Mouse (Mus musculus) left cerebral cortex, adult 18-20 months (tissue): ENCODE results near the gene Lenep. TPM values are rescaled to one million over a fixed set of nuclear protein-coding genes. Genes with fewer than 3 reads are reported as not detected.
A peak's percentile ranks its signal among the peaks of the same experiment; 100 is the strongest.
"Not testable (repeated sequence)": the region's sequence is repeated elsewhere in the genome, so short reads cannot be mapped to it uniquely, and the experiment has no call there.

Experiments
- DNase-seq, 2 experiments: peaks; one replicate each; pipeline ENCODE4 v3.0.0; 2021 to 2022; ENCODE audit warnings: low spot score in 2 of 2, mixed read lengths in 1 of 2
- long read RNA-seq, 2 experiments: library from polyadenylated mRNA; stranded (forward); transcript quantifications; one replicate each; pipeline ENCODE4 v2.0.0; 2021
- total RNA-seq, 2 experiments: library from RNA; stranded (reverse); gene quantifications; 2 replicates each; pipeline ENCODE4 v1.2.3; 2021

The Lenep gene
- 1 to 10 TPM; 3.8 to 6.4 TPM for total RNA-seq
- long read RNA-seq, experiment 1, partial matches to known transcripts: 0 of 3 reads
- long read RNA-seq, experiment 1, other reads (novel, unspliced or antisense): 0 of 3 reads
- long read RNA-seq, experiment 2, partial matches to known transcripts: 0 of 1 reads
- long read RNA-seq, experiment 2, other reads (novel, unspliced or antisense): 0 of 1 reads

DNA sequence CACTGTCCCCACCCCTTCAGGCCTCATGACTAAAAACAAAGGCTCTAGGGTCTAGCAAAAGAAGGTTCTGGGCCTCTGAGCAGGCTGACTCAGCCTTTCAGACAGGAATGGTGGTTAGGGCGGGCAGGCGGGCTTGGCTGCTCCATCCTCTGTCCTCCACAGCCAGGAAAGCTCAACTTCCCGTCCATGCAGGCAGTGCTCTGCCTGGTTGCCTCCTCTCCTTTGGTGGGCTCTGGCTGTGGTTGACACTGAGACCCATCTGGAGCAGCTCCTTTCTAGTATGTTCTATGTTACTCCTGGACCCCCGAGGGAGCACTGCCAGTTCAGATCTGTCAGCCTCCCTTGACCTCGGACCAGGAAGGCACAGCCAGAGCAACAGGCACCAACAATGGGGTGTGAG is at the start of gene Lenep:
TSS of gene Lenep (minus strand) at position 101 of the 400 bp plus-strand sequence.
- DNase-seq: no peak

DNA sequence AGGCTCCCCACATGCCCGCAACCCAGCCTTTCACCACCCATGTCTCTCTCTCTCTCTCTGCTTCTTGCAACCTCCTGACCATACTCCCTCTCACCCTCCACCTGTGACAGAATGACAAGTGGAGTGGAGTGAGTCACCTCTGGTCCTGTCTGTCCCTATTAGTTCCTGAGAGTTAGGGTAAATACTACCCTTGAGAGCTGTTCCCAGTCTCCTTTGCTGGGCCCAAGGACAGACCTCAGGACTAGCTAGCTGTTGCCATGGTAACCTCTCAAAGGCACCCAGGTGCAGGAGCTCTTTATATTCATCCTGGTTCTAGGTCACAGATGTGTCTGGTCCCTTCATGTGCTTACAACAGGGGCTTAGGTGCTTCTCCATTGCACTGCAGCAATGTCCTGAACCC is 49.3 kb upstream of the Lenep start:
- no peak for DNase-seq

DNA sequence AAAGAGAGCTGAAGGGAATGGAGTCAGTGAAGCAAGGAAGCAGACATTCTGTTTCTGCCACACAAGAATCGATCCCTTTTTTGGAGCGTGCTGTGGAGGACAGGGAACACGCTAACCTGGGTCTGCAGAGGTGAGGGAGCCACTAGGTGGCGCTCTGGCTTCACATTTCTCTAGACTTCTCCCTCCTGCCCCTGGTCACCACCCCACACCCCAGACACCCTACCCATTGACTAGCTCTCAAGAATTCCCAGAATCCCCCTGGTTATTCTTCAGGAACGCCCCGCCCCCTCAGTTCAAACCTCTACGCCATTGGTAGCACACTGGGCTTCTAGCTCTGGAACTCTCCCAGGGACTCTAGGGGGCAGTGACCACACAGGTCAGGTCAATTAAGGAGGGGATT is 46.9 kb upstream of the Lenep start:
- peak; percentile 74 to 80 for DNase-seq

DNA sequence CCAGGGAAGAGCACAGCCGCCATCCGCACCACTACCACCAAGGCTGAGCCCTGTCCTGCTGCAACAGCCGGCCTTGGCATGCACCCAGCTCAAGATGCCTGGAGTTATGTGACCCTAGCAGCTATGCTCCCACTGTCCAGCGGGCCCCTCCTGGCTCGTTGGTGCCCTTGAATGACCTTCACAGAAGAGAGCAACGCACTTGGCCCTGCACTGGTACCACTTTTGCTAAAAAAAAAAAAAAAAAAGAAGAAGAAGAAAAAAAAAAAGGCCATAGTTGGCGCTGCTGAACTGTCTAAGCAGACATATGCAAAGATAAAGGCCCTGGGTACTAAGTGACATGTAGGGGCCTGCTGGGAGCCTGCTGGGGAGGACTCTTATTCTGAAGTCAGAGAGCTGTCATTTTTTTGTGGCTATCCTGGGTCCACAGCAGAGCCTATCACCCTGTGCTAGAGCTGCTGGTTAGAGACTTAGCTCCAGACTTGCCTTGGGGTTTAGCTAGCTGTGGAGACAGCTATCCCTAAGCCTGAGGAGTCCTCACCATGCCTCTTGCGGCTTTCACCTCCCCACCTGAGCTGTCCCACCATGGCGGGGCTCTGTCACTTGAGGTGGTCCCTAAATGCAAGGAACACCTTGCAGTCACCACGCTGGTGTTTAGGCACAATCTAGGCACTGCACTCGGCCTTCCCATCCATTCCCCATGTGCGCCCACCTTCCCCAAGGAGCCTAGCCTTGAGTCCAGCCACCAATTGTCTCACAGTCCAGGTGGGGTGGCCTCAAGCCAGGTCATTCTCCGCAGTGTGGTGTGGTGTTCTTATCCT is 46.3 kb upstream of the Lenep start:
- DNase-seq: no peak

DNA sequence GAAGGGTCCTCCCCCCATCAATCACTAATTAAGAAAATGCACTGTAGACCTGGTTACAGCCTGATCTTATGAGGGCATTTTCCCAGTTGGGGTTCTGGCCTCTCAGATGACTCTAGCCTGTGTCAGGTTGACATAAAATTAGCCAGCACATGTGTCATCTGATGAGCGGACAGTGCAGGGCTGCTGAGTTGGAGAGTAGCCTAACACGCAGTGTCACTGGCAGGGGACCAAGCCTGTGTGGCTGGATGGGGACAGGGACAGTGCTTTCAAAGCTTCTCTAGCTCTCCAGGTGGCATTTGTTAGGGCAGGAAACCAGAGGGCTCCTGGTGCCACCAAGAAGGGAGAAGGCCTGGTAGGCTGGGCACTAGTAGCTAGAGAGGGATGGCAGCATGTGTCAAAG is 38.1 kb upstream of the Lenep start:
- no peak for DNase-seq

DNA sequence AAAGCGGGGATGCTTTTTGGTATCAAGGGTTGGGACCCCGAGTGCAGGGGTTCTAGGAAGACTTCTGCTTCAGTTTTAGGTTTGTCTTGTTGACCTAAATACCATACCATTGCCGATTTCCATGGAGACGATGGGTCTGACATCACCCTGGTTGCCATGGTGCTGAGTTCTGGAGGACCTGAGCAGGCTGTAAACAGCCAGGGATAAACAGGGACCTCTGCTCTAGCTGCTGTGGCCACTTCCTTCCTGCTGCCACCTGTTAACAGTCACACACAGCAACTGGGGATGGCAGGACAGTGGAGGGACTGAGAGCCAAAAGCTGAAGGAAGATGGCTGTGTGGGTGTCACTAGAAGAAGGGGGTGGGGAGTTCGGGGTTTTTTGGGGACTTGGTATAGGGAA is 34.7 kb upstream of the Lenep start:
- DNase-seq: no peak

DNA sequence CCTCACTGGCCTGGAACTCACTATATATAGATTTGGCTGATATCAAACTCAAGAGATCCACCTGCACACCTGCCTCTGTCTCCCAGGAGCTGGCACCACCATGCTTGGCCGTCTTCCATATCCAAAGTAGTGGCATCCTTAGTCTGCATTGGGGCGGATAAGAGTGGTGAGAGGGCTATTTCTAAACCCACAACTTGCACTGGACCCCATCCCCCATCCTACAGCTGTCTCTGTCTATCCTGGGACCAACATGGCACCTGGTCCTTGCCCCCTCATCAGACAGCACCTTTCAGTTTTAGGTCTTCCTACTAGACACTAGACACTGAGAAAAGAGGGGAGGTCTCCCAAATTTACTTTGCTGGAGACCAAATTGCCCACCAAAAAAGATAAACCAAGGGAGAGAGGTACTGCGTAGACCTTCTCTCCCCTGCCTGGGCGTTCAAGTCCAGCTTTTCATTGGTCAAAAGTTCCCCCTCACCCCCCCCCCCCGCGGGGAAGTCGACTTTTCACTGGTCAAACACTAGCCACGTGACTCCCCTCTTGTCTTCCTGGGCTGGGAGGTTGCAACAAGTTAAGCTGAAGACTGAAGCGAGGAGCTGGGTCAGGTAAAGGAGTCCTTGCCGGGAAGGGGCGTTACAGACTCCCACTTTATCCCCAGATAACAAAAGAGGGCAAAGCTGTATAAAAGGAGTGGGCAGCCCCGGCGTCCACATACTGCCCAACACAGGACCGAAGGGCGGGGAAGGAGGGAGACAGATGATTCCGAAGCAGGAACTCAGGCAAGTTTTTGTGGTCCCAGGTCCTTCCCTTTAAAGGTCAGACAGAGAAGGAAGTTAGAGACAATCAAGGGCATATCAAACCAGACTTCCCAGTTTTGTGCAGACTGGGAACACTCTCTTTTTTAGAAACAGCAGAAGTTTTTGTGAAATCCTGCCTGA is 33.9 kb upstream of the Lenep start, which contains the start of gene Pbxip1:
TSS of gene Pbxip1 (plus strand) at position 531 of the 938 bp plus-strand sequence.
- DNase-seq: no peak

DNA sequence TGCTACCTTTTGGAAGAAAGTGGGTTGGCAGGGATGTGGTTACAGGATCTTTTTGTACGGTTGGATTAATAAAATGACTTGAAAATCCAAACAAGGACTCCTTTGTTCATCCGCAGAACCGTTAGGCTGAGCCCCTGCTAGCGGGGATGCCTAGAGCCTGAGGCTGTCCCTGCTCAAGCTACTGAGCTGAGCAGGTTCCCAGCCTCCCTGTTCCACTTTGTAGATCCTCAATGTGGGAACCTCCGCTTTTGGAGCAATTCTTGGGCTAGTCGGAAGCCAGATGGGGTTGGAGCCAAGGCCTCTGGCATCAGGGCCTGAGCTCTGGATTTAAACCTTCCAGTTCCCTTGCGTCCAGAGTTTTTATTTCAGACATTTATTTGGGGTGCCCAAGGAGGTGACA is 32.4 kb upstream of the Lenep start:
- no peak for DNase-seq

DNA sequence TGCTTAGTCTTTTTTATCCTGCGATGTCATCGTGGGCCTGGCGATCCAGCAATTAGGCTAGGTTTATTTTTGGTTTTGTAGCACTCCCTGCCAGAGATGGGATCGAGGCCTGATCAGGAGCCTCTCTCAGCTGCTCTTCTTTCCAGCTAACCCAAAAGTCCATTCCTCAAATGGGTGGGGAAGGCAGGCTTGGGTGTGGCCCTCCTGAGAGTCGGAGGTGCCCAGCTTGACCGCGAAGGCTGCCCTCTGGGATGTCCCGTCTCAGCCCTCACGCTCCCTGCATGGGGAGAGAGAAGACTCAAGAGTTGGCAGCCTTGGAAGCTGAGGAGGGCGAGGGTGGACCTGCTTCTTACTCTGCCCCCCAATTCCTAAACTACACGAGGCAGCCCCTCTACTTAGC is 31.9 kb upstream of the Lenep start:
- no peak for DNase-seq

DNA sequence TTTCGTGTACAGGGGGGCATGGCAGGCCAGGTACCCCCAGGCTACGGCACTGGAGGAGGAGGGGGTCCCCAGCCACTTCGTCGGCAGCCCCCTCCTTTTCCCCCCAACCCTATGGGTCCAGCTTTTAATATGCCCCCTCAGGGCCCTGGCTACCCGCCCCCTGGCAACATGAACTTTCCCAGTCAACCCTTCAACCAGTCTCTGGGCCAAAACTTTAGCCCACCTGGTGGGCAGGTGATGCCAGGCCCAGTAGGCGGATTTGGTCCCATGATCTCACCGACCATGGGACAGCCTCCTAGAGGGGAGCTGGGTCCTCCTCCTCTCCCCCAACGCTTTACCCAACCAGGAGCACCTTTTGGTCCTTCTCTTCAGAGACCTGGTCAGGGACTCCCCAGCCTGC is 30.0 kb upstream of the Lenep start:
- no peak for DNase-seq

DNA sequence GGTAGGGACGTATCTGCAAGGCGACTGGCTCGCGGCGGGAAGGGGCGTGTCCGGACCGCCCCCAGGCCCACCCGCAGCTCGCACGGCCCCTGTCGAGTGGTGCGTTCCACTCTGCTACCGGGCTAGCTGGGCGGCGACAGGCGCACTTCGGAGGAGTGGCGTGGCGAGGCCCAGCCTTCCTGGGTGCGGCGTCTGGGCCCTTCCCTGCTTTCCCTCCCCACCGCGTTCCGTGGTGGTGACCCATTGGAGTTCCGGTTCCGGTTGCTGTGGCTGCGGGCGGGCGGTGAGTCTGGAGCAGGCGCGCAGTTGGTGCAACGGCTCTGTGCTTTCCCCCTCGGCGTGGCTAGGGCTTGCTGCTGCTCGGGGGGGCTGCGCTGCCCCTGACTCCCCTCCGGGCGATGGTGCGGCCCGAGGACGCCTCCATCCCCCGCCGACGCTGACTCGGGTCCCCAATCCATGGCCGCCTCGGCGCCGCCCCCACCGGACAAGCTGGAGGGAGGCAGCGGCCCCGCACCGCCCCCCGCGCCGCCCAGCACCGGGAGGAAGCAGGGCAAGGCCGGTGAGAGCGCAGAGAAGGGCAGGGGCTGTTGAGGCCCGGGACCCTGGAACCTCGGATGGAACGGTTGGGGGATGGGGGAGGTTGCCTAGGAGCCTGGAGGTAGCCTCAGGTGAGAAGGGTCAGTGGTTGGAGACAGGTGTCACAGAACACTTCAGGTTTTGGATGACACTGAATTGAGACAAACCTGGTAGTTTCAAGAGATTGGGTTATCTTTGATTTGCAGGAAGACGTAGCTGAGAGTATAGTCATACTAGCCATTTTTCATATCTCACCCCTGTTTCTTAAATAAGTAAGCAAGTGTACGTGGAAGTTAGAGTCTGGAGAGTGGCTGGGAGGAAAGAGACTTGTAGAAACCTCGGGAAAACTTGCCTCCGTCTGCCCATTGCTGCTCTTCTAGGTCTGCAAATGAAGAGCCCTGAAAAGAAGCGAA is 27.9 kb upstream of the Lenep start, which contains the start of gene Pygo2:
TSS of gene Pygo2 (plus strand) at position 44 of the 989 bp plus-strand sequence.
- DNase-seq: peak; percentile 92 to 98

DNA sequence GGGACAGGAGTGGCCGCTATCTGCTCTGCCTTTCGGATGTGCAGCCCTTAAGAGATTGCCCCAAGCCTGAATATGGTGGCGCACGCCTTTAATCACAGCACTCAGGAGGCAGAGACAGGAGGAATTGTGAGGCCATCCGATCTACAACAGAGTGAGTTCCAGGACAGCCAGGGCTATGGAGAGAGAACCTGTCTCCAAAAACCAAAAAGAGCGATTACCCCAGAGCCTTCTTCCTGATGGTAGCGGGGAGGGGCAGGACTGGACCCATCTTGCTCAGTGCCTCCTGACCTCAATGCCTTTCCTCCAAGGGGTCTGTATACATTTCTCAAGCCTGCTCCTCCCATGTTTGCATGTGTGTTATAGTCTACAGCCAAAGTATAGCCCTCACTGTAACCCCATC is 26.4 kb upstream of the Lenep start:
- not testable (repeated sequence) for DNase-seq

DNA sequence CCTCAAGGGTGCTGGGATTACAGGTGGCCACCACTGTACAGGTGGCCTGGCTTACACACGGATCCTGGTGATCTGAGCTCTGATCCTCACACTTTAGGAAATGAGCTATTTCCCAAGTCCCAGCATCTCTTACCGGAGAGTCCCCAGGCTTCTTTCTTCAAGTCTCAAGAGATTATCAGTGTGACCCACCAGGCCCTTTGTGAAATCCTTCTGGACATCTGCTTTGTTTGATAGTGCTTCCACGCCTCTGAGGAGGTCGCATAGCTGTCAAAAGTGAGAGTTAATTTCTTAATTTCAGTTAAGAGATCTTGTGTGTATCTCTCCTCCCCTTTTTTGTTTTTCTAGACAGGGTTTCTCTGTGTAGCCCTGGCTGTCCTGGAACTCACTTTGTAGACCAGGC is 23.3 kb upstream of the Lenep start:
- no peak for DNase-seq

DNA sequence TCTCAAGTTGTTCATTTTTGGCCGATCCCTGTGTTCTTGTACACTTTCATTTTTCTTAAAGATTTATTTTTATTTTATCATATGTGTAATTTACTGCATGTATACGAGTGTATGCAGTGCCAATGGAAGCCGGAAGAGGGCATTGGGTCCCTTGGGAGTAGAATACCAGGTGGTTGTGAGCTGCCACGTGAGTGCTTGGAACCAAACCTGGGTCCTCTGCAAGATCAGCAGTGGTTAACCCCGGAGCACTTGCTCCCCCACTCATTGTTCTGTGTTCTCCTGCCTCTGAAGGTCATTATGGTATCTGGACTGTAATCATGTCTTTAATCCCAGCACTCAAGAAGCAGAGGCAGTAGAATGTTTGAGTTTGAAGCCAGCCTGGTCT is 22.5 kb upstream of the Lenep start:
- DNase-seq: no peak

DNA sequence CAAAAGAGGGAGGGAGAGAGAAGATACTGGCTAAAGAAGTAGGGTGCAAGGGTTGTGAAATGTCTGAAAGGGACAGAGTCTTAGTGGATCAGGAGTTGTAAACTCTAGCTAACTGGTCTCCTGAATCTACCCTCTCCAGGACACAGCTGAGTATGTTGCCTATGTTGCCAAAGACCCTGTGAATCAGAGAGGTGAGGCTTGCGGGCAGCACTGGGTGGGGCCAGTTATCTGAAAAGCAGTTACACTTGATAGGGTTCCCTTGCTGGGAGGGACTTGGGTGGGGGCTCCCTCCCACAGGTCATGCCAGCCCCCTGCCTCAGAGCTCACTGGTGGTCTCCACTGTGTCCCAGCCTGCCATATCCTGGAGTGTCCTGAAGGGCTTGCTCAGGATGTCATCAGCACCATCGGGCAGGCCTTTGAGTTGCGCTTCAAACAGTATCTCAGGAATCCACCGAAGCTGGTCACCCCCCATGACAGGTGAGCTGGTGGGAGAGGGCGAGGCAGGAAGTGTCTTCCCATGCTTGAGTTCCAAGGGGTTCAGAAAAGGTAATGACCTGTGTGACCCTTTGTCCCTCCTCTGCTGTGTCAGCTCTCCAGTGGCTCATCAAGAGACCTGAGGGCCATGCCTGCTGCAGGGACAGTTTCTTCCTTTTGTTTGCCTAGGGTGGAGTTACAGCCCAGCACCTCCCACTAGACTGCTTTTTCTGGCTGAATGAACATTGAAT is 22.0 kb upstream of the Lenep start:
- no peak for DNase-seq

DNA sequence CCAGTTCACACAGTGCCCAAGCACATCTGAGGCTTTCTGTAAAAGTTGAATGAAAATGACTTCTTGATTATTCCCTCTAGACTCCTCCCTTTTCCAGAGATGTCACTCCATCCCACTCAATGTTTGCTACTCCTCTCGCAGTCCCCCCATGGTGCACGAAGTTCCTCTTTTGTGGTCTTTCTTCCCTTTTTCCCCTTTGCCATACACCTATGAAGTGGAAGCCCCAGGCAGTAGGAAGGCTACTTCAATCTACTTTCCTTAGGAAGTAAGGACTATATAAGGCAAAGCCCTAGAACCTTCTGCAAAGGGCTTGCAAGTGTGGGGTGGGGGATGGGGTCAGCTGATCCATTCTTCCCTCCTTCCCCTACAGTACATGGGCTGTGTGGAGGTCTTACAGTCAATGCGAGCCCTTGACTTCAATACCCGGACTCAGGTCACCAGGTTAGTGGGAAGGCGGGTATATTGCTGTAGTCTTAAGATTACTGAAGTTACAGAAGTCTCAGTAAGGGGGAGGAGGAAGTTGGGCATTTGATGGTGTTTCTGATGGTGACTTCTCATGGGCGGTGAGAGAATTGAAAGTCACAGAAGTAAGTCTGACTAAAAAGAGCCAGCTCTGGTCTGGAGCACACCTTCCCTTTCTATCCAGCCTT is 20.1 kb upstream of the Lenep start:
- DNase-seq: no peak

DNA sequence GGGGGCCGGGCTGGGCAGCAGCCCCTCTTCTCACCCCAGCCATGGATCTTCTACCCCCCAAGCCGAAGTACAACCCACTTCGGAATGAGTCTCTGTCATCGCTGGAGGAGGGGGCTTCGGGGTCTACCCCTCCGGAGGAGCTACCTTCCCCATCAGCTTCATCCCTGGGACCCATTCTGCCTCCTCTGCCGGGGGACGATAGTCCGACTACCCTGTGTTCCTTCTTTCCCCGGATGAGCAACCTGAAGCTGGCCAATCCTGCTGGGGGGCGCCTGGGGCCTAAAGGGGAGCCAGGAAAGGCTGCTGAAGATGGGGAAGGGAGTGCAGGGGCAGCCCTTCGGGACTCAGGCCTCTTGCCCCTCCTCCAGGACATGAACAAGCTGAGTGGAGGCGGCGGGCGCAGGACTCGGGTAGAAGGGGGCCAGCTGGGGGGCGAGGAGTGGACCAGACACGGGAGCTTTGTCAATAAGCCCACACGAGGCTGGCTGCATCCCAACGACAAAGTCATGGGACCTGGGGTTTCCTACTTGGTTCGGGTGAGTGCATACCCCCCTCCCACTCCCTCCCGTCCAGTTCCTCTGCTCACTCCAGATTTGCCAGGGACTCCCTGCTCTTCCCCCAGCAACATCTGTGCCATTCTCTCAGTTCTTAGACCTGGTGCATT is 19.3 kb upstream of the Lenep start:
- no peak for DNase-seq

DNA sequence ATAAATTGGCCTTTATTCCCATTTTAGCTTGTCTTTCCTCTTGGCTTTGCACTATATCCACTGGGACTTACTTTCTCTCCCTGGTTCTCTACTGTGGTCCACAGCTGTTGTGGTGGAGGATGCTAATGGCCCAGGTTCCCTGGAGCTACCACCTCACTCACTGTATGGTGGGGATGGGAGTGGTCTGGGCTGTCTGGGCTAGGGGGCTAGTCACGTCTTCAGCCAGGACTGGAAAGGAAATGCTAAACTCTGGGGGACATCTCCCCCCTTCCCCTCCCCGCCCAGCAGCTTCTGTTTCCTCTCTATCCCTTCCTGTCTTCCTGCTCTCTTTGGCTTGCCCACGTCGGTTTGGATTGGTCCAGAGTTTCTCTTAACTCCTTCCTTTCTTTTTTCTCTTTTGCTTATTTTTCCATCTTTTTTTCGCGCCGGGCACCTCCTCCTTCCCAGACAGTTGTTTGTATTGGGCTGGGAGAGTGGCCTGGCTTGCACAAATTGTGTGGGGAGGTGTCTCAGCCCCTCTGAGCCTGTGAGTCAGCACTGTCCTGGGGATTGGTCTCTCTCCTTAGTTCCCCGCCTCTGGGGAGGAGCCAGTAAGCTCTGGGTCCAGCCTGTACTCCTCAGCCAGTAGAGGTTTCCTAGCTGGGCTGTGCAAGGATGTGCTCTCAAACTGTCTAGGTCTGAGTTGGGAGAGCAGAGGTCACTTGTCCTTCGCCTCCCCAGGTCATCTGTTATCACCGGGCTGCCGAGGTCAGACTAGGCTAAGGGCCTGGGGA is 18.6 kb upstream of the Lenep start:
- DNase-seq: peak; percentile 70 to 71
